Mouse (Mus musculus): Measurements from ENCODE around the gene Olfr310. TPM values are rescaled to one million over a fixed set of nuclear protein-coding genes. Genes with fewer than 3 reads are reported as not detected.

Olfr310 gene
- not detected in 2 replicates for polyA plus RNA-seq (2014; fragmentation: Nextera tagmentation; extraction: Ambion mirVana)

GRCm38 (mm10) chr7:86277072-86277471 lies at the start of gene Olfr310:
Gene Olfr310 (minus strand): TSS chr7:86277172.
- whole genome bisulfite sequencing: 55% methylated on average over 1 of the region's 1 CpGs
- Histone ChIP-seq H3K4me3 (ENCODE audit: control insufficient read depth in 1 of 2, insufficient read depth in 1 of 2, low read depth in 1 of 2, low read length in 2 of 2) (no peak within 1 kb of the TSS), H3K27ac (replicated peaks in 1 of 2; ENCODE audit: control insufficient read depth in 1 of 2, insufficient read depth in 1 of 2, low read depth in 2 of 2, low read length in 2 of 2) (no peak within 1 kb of the TSS), H3K9ac (ENCODE audit: low read length) (no peak within 1 kb of the TSS), H3K36me3 (ENCODE audit: control insufficient read depth, insufficient read depth, low read length) (no peaks in the 10 kb centered on the region), H3K4me2 (ENCODE audit: low read length) (no peak within 1 kb of the TSS), H3K4me1 (ENCODE audit: control insufficient read depth in 2 of 2, insufficient read depth in 2 of 2, low read length in 2 of 2) (no peaks in the 10 kb centered on the region), H3K27me3 (ENCODE audit: control insufficient read depth, insufficient read depth, low read length) (no peaks in the 10 kb centered on the region), H3K9me3 (ENCODE audit: control insufficient read depth, low read length) (no peaks in the 10 kb centered on the region)
- no peak for ATAC-seq (ENCODE audit: insufficient number of reproducible peaks, insufficient read depth, low FRiP score, low read depth)

- ATAC-seq (ENCODE audit: insufficient number of reproducible peaks, insufficient read depth, low FRiP score, low read depth): no peak
- Histone ChIP-seq H3K4me3 (ENCODE audit: control insufficient read depth in 1 of 2, insufficient read depth in 1 of 2, low read depth in 1 of 2, low read length in 2 of 2) (no peak within 1 kb of the TSS), H3K9ac (ENCODE audit: low read length) (no peak within 1 kb of the TSS), H3K4me2 (ENCODE audit: low read length) (no peak within 1 kb of the TSS), H3K27ac (replicated peaks in 1 of 2; ENCODE audit: control insufficient read depth in 1 of 2, insufficient read depth in 1 of 2, low read depth in 2 of 2, low read length in 2 of 2) (no peak within 1 kb of the TSS), H3K9me3 (ENCODE audit: control insufficient read depth, low read length) (no peaks in the 10 kb centered on the region), H3K27me3 (ENCODE audit: control insufficient read depth, insufficient read depth, low read length) (no peaks in the 10 kb centered on the region), H3K4me1 (ENCODE audit: control insufficient read depth in 2 of 2, insufficient read depth in 2 of 2, low read length in 2 of 2) (no peaks in the 10 kb centered on the region), H3K36me3 (ENCODE audit: control insufficient read depth, insufficient read depth, low read length) (no peaks in the 10 kb centered on the region)
Measured at GRCm38 (mm10) chr7:86325530-86325929, 48.6 kb upstream of the Olfr310 start, which contains the start of gene Olfr308. Gene Olfr308 (minus strand): TSS chr7:86325630.

DNA sequence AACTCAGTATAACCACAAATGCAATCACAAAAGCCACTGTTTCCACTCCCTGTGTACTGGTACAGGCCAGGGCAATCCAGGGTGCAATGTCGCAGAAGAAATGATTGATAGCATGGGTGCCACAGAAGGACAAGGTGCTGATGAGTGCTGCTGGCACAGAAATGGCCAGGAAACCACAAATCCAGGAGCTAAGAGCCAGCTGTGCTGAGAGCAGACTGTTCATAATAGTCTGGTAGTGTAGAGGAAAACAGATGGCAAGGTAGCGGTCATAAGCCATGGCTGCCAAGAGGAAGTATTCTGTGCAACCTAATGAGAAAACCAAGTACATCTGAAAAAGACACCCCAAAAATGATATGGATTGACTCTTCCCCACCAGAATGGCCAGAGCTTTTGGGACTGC lies 44.4 kb upstream of the Olfr310 start:
- Histone ChIP-seq H3K4me3 (ENCODE audit: control insufficient read depth in 1 of 2, insufficient read depth in 1 of 2, low read depth in 1 of 2, low read length in 2 of 2) (no peak overlapping the region), H3K4me1 (ENCODE audit: control insufficient read depth in 2 of 2, insufficient read depth in 2 of 2, low read length in 2 of 2) (no peaks in the 10 kb centered on the region), H3K9ac (ENCODE audit: low read length) (no peak overlapping the region), H3K27me3 (ENCODE audit: control insufficient read depth, insufficient read depth, low read length) (no peaks in the 10 kb centered on the region), H3K36me3 (ENCODE audit: control insufficient read depth, insufficient read depth, low read length) (no peaks in the 10 kb centered on the region), H3K4me2 (ENCODE audit: low read length) (no peak overlapping the region), H3K27ac (replicated peaks in 1 of 2; ENCODE audit: control insufficient read depth in 1 of 2, insufficient read depth in 1 of 2, low read depth in 2 of 2, low read length in 2 of 2) (no peak overlapping the region), H3K9me3 (ENCODE audit: control insufficient read depth, low read length) (no peaks in the 10 kb centered on the region)
- no peak for ATAC-seq (ENCODE audit: insufficient number of reproducible peaks, insufficient read depth, low FRiP score, low read depth)
- WGBS: 86% methylated on average over 2 of the region's 2 CpGs

GRCm38 (mm10) chr7:86313608-86314007 lies 36.6 kb upstream of the Olfr310 start, which contains the start of gene Olfr309:
Gene Olfr309 (minus strand): TSS chr7:86313708.
- Histone ChIP-seq H3K36me3 (ENCODE audit: control insufficient read depth, insufficient read depth, low read length) (no peaks in the 10 kb centered on the region), H3K4me1 (ENCODE audit: control insufficient read depth in 2 of 2, insufficient read depth in 2 of 2, low read length in 2 of 2) (no peaks in the 10 kb centered on the region), H3K9me3 (ENCODE audit: control insufficient read depth, low read length) (no peaks in the 10 kb centered on the region), H3K4me3 (ENCODE audit: control insufficient read depth in 1 of 2, insufficient read depth in 1 of 2, low read depth in 1 of 2, low read length in 2 of 2) (no peak within 1 kb of the TSS), H3K4me2 (ENCODE audit: low read length) (no peak within 1 kb of the TSS), H3K9ac (ENCODE audit: low read length) (no peak within 1 kb of the TSS), H3K27ac (replicated peaks in 1 of 2; ENCODE audit: control insufficient read depth in 1 of 2, insufficient read depth in 1 of 2, low read depth in 2 of 2, low read length in 2 of 2) (no peak within 1 kb of the TSS), H3K27me3 (ENCODE audit: control insufficient read depth, insufficient read depth, low read length) (no peaks in the 10 kb centered on the region)
- ATAC-seq (ENCODE audit: insufficient number of reproducible peaks, insufficient read depth, low FRiP score, low read depth): no peak
- 53% methylated on average over 2 of the region's 2 CpGs for WGBS

DNA sequence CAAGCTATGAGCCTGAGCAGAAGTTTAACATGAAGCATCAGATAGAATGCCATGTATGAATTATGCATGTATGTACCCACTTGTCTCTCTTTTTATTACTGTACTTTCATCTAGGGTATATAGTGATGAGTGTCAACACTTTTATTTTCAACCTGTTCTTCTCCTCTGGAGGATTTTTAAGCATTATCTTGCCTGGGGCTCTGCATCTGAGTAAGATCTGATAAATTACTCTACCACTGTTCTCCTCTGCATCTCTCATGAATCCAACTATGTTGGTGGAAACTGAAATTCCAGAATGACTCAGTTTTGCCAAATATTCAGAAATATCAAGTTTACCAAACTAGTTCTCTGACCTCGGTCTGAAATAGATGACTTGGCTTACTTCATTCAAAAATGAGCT lies 30.8 kb downstream of the Olfr310 start, which contains the start of gene Vmn2r76:
TSS of gene Vmn2r76 (minus strand) at position 101 of the 400 bp plus-strand sequence.
- Histone ChIP-seq H3K27ac (replicated peaks in 1 of 2; ENCODE audit: control insufficient read depth in 1 of 2, insufficient read depth in 1 of 2, low read depth in 2 of 2, low read length in 2 of 2) (no peak within 1 kb of the TSS), H3K9ac (ENCODE audit: low read length) (no peak within 1 kb of the TSS), H3K36me3 (ENCODE audit: control insufficient read depth, insufficient read depth, low read length) (no peaks in the 10 kb centered on the region), H3K27me3 (ENCODE audit: control insufficient read depth, insufficient read depth, low read length) (no peaks in the 10 kb centered on the region), H3K4me2 (ENCODE audit: low read length) (no peak within 1 kb of the TSS), H3K9me3 (ENCODE audit: control insufficient read depth, low read length) (no peaks in the 10 kb centered on the region), H3K4me3 (ENCODE audit: control insufficient read depth in 1 of 2, insufficient read depth in 1 of 2, low read depth in 1 of 2, low read length in 2 of 2) (no peak within 1 kb of the TSS), H3K4me1 (ENCODE audit: control insufficient read depth in 2 of 2, insufficient read depth in 2 of 2, low read length in 2 of 2) (no peaks in the 10 kb centered on the region)
- WGBS: 61% methylated on average over 1 of the region's 1 CpGs
- no peak for ATAC-seq (ENCODE audit: insufficient number of reproducible peaks, insufficient read depth, low FRiP score, low read depth)

Small RNAs within 50 kb of the gene (microRNA-seq; reads per million reads assigned to microRNA genes)
- gene Gm23192: not detected

Other genes with a start within 250 kb of the Olfr310 start
- not detected in 2 replicates for gene Vmn2r75, start 105.4 kb downstream of the Olfr310 start, polyA plus RNA-seq (2014; fragmentation: Nextera tagmentation; extraction: Ambion mirVana)
- not detected in 2 replicates for gene Vmn2r76, start 30.9 kb downstream of the Olfr310 start, polyA plus RNA-seq (2014; fragmentation: Nextera tagmentation; extraction: Ambion mirVana)
- not detected in 2 replicates for gene Olfr309, start 36.5 kb upstream of the Olfr310 start, polyA plus RNA-seq (2014; fragmentation: Nextera tagmentation; extraction: Ambion mirVana)
- gene Olfr308, start 48.5 kb upstream of the Olfr310 start, polyA plus RNA-seq (2014; fragmentation: Nextera tagmentation; extraction: Ambion mirVana): not detected in 2 replicates
- gene Olfr307, start 60.4 kb upstream of the Olfr310 start, polyA plus RNA-seq (2014; fragmentation: Nextera tagmentation; extraction: Ambion mirVana): not detected in 2 replicates
- not detected in 2 replicates for gene Olfr305, start 89.8 kb upstream of the Olfr310 start, polyA plus RNA-seq (2014; fragmentation: Nextera tagmentation; extraction: Ambion mirVana)
- gene Olfr304, start 109.5 kb upstream of the Olfr310 start, polyA plus RNA-seq (2014; fragmentation: Nextera tagmentation; extraction: Ambion mirVana): not detected in 2 replicates
- gene Olfr303, start 120.6 kb upstream of the Olfr310 start, polyA plus RNA-seq (2014; fragmentation: Nextera tagmentation; extraction: Ambion mirVana): not detected in 2 replicates
- gene Olfr301, start 126.7 kb upstream of the Olfr310 start, polyA plus RNA-seq (2014; fragmentation: Nextera tagmentation; extraction: Ambion mirVana): not detected in 2 replicates
- gene Olfr299, start 182.7 kb upstream of the Olfr310 start, polyA plus RNA-seq (2014; fragmentation: Nextera tagmentation; extraction: Ambion mirVana): not detected in 2 replicates
- gene Olfr298, start 215.3 kb upstream of the Olfr310 start, polyA plus RNA-seq (2014; fragmentation: Nextera tagmentation; extraction: Ambion mirVana): not detected in 2 replicates
- not detected in 2 replicates for gene Olfr297, start 242.8 kb upstream of the Olfr310 start, polyA plus RNA-seq (2014; fragmentation: Nextera tagmentation; extraction: Ambion mirVana)

Data from heart, embryonic 14.5 days (tissue).